Mouse (Mus musculus) granulocyte monocyte progenitor cell, adult 5-6 weeks (primary cell): ENCODE results near the gene Vps37c. TPM values are rescaled to one million over a fixed set of nuclear protein-coding genes. Genes with fewer than 3 reads are reported as not detected.

ENCODE experiments used
- ATAC-seq: replicated peaks from 2 replicates; pipeline ENCODE4 v1.8.0; 2016; ENCODE audit warnings: mild to moderate bottlenecking, moderate TSS enrichment, inconsistent platforms; ENCODE audit not compliant: poor library complexity, severe bottlenecking
- total RNA-seq, 2 experiments: library from RNA; stranded (forward) in 1 of 2; stranded (reverse) in 1 of 2; fragments of 200-712, 200-1000 nt in 1 of 2; fragments of >200 nt in 1 of 2; fragmentation: Nextera tagmentation in 1 of 2; gene quantifications; 2 replicates each; pipeline ENCODE4 v1.2.3; 2014 to 2017

Vps37c gene
- total RNA-seq, 2 experiments from 2014 or later, result 20.0 to 23.8 TPM

DNA sequence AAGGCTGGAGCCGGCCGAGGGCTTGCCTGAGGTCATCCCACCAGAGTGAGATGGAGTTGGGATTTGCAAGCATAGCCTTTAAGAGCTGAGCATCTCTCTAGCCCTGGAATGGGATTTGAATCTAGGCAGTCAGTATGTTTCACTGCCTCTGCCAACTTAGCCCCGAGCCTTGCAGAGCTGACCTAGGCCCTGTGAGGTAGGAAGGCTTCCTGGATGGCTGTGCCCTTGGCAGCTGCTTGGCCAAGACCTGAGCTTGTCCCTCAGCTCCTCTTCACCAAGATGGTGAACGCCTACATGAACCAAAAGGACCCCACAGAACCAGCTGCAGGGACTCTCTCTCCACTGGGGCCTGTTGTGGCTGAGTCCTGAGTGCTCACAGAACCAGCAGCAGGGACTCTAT is 22.2 kb downstream of the Vps37c start:
- ATAC-seq, result no peak

- no peak for ATAC-seq
These were observed 23.7 kb downstream of the Vps37c start for GRCm38 (mm10) chr19:10712194-10712593.

GRCm38 (mm10) chr19:10712646-10713045 is 24.1 kb downstream of the Vps37c start:
- no peak for ATAC-seq

DNA sequence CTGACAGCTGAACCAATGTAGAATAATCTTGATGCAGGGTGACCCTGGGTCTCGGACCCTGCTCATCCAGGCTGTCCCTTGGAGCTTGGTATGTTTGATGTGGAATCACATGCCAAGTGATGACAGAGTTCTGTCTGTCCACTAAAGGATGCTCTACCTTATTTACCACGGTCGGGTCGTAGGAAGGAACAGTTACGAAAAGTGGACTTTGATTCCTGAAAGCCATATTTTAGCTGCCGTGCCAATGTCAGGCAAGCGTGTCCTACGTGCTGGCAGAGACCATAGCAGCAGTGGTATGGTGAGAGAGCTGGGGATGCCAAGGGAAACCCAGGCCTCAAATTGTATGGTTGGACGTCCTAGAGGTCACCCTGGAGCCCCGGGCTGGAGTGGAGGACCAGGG is 25.0 kb downstream of the Vps37c start:
- no peak for ATAC-seq

GRCm38 (mm10) chr19:10714168-10714567 is 25.6 kb downstream of the Vps37c start:
- ATAC-seq, result no peak

- ATAC-seq, result 0 out of 2 replicates have a peak, but pooled peaks have one; percentile 40
These were observed 26.3 kb downstream of the Vps37c start for GRCm38 (mm10) chr19:10714682-10715475.

- ATAC-seq, result no peak
These were observed 26.9 kb downstream of the Vps37c start for GRCm38 (mm10) chr19:10715476-10715875.

GRCm38 (mm10) chr19:10718251-10718775 is 29.8 kb downstream of the Vps37c start:
- no peak for ATAC-seq

DNA sequence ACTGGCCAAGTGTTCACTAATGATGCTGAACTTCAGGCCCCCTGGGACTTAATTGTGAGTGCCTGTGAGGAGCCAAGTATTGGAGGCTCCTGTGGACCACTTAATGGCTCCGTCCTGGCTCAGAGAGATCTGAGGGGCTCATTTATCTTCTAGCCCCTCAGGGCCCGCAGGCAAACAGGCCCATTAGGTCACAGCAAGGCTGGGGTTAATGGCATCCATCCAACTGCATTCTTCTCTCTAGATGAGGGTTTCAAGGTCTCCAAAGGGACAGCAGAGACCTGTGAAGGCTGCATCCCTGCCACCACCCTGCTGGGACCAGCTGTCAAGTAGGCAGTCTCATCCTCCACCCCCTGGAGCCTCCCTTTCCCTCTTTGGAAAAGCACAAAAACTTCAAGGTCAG is 31.2 kb downstream of the Vps37c start:
- ATAC-seq, result no peak

- no peak for ATAC-seq
These were observed 32.0 kb downstream of the Vps37c start for GRCm38 (mm10) chr19:10720524-10720923.

GRCm38 (mm10) chr19:10721064-10721463 is 32.5 kb downstream of the Vps37c start:
- ATAC-seq, result peak; percentile 49; the same call in 1 of the 2 replicates

- no peak for ATAC-seq
These were observed 34.5 kb downstream of the Vps37c start for GRCm38 (mm10) chr19:10723084-10723483.

GRCm38 (mm10) chr19:10723649-10724048 is 35.1 kb downstream of the Vps37c start:
- no peak for ATAC-seq

DNA sequence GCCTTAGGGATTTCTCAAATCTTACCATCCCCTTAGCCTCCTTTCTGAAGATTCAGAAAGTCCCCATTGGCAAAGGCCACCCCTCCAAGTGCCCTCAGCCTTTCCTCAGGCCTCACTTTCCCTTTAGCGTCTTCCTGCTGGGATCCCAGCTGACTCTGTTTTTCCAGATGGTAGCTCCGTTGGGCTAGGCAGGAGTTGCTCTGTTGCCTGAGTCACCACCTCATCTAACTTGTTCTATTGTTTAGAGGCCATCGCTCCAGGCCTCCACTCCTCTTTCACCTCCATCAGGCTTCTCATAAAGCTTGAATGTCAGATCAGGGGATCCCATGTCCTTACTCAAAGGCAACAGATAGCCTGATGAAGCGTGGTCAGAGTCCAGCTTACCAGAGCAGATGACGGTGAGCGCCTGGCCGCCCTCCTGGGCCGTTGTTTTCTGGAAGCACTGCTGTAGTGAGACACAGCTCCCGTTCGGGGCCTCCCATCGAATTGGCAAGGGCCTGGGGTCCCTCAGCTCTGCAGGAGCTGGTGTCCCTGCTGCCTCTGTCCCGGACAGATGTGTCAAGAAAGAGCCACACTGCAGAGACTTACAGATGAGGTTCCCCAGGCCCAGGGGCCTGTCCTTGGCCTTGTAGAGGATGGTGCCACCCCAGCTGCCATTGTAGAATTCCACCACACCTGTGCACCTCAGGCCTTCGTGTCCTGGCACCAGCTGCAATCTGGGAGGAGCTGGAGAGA is 36.3 kb downstream of the Vps37c start:
- ATAC-seq, result no peak

DNA sequence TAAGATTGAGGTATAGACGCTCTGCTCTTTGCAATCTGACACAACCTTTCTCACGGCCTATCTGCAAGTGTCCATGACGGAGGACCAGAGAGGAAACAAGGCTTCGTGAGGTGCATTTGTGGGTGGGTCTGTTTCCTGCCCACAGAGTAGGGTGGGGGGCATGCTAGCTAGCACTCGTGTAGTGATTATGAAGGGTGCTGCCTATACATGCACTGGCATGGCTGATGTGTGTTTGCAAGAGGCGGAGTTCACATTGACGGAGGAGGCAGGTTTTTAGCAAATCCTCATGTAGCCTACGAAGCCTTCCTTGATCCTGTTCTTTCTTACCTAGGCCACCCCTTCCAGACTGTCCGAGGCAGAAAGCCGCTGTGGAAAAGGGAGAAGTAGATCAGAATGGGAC is 41.4 kb downstream of the Vps37c start:
- no peak for ATAC-seq

DNA sequence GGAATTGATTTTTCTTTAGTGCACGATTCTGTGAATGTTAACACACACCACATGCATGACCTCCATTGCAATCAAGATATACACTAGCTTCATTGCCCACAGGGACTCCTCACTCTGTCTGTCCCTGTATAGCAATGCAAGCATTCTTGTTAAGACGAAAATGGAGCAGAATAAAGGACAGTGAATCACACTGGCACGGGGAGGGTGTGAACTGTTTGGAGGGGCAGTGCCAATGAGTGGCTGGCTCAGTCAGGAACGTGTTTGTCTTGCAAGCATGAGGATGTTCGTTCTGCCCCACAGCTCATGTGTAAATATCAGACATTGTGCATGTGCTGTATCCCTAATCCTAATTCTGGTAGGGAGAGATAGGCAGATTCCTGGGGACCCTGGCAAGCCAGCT is 41.9 kb downstream of the Vps37c start:
- ATAC-seq, result no peak

DNA sequence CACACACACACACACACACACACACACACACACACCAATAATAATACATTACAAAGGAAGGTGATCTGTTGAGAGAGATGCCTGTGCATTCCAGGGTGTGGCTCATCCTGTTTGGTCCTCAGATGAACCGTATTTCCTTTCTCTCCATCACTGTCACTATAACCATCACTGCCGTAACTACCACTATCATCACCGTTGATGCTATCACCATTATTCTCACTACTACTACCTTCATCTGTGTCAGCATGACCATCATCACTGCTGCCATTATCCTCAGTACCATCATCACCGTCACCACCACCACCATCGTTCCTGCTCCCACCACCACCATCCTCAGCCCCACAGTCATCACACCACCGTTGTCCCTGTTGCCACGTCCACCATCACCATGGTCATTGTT is 43.4 kb downstream of the Vps37c start:
- ATAC-seq, result no peak

- ATAC-seq, result no peak
These were observed 44.2 kb downstream of the Vps37c start for GRCm38 (mm10) chr19:10732741-10733140.

- ATAC-seq, result no peak
These were observed 45.1 kb downstream of the Vps37c start for GRCm38 (mm10) chr19:10733501-10734127.

DNA sequence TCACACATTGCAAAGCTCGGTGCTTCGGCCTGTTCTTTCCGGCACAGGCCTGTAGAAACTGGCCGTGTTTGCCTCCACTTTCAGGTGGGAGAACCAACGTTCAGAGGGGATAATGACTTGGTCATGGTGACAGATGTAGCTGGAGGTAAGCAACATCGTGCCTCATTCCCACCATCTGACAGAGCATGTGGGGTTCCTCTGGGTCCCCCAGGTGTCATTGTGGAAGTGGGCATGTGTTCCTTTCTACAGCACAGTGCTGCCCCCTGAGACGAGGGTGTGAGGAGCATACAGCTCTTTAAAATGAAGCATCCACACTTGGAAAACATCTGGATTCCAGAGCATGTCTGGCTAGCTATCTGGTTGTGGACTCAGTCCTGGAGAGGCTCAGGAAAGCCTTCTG is 46.0 kb downstream of the Vps37c start:
- no peak for ATAC-seq

- ATAC-seq, result no peak
These were observed 46.5 kb downstream of the Vps37c start for GRCm38 (mm10) chr19:10735061-10735460.
